Mouse (Mus musculus): ENCODE results near the gene Nrn1.

DNA sequence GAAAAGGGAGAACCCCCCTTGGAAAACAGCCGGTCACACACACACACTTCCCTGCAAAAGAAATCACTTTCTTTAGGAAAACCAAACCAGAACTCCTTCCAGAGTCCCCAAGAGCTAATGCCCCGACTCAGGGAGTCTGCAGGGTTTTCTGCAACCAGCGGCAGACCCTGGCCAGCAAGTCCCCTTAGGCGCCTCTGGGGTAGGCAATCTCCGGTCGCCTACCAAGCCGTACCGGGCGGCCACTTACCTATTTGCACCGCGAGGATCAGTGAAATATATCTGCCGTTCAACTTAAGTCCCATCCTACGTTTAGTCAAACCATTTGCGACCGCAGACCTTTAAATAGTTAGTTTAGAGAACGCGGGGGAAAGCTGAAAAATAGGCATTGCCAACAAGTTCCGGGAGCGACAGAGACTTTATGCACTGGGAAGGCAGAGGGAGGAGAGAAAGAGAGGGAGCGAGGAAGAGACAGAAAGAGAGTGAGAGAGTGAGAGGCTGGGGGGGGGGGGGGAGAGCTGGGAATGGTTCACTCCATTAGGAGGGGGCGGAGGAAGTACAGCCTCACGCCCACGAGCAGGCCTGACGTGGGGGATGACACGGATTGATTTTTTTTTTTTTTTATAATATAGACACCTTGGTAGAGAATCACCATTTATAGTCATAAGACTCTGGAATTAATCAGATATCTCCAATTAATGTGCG is 791 bp downstream of the Nrn1 start:
- TF ChIP-seq CTCF (IDR thresholded peaks at IDR 0.05; ENCODE audit: extremely low read depth, insufficient read depth, insufficient read length, insufficient replicate concordance): no peak
- TF ChIP-seq POLR2A (IDR thresholded peaks at IDR 0.05; ENCODE audit: low read depth, low read length): no peak
